Mouse (Mus musculus) cerebellum, adult 9-11 months (tissue): ENCODE measurements around the gene Acpp.

Source experiments
- DNase-seq: peaks from one replicate; pipeline ENCODE4 v3.0.0; 2022

Gene Acpp

GRCm38 (mm10) chr9:104247307-104247987, 90.1 kb downstream of the Acpp start:
- DNase-seq = no peak

DNA sequence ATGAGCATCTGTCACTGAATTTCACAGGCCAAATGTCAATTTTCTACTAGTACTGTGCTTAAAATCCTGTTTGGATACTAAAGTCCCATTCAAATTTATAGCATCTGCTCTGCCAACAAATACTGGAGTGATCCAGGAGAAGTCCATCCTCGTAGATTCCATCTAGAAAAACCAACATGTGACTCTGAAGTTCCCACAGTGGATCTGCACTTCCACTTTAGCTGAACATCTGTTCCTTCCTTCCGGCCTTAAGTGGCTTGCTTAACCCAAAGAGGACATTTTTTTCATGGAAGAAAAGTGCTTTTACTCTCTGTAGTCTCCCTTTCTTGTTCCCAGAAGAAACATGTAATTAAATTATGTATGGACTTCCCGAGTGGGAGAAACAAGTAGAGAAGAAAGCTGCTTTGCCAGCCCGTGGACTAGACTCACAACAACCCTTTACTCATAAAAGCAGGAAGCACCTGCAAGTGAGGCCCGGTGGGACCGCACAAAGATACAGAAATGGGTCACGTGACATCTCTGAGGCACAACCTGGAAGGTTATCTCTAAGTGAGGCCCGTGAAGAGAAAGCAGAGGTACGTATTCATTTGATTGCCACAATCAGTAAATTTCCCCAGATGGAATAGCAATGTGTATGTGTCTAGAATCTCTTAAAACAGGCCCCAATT, 93.6 kb downstream of the Acpp start:
- no peak for DNase-seq

DNA sequence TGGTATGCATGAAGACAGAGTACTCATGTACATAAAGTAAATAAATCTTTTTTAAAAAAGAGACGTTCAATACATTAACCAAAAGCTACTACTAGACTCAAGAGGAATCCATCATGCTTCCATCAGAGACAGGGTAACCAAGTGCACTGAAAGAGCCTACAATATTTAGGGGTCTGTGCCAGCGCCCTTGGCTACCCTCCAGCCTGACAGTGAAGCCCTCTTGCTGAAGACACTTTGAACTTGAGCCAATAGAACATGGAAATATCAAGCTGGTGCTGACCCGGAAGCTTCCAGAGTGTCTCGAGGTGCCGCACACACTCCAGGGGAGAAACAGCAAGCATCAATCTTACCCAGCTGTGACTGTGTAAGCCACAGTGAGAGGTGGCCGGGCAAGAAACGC, 97.4 kb downstream of the Acpp start:
- no peak for DNase-seq

DNA sequence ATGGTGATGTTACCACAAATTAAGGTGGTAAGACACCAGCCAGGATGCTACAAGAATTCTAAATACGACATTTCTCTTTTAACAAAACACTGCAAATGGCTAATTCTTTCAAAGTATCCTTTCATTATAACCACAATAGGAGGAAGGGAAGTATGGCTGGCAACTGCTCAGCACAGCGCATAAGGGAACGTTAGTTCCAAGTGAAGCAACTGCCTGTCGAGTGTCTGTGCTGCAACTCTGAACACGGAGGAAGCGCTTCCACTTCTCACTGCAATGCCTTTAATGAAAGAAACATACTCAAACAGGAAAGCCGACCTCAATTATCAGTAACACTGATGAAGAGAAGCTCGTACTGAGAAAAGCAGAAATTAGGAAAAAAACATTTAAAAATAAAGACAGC, 98.5 kb downstream of the Acpp start:
- DNase-seq = no peak
